Mouse (Mus musculus): Measurements from ENCODE around the gene Smad3. TPM values are rescaled to one million over a fixed set of nuclear protein-coding genes. Genes with fewer than 3 reads are reported as not detected.
A peak's percentile ranks its signal among the peaks of the same experiment; 100 is the strongest.

Smad3 gene
- polyA plus RNA-seq, 1 experiment from 2014 or later, result 13.2 TPM

- no peaks in the 10 kb centered on the region for H3K36me3 ChIP-seq
- no peak overlapping the region for H3K27ac ChIP-seq (replicated peaks)
- ATAC-seq (ENCODE audit: low read depth), result no peak
- 94% methylated on average over 8 of the region's 8 CpGs for WGBS
- no peak overlapping the region for H3K4me2 ChIP-seq
- H3K9ac ChIP-seq, result no peak overlapping the region
- H3K4me1 ChIP-seq (replicated peaks), result peaks cover 30% of the 10 kb centered on the region
- no peak overlapping the region for H3K4me3 ChIP-seq
- H3K27me3 ChIP-seq, result peaks cover 12% of the 10 kb centered on the region; the same call in 1 of the 2 replicates
- no peaks in the 10 kb centered on the region for H3K9me3 ChIP-seq
These were observed 3.7 kb upstream of the Smad3 start for GRCm38 (mm10) chr9:63761367-63762094.

- ATAC-seq (ENCODE audit: low read depth), result no peak
- H3K4me1 ChIP-seq (replicated peaks), result peaks cover 37% of the 10 kb centered on the region
- H3K36me3 ChIP-seq, result no peaks in the 10 kb centered on the region
- 96% methylated on average over 7 of the region's 7 CpGs for WGBS
- no peak overlapping the region for H3K4me2 ChIP-seq
- H3K9me3 ChIP-seq, result no peaks in the 10 kb centered on the region
- H3K4me3 ChIP-seq, result no peak overlapping the region
- no peak overlapping the region for H3K27ac ChIP-seq (replicated peaks)
- H3K27me3 ChIP-seq, result peaks cover 12% of the 10 kb centered on the region; the same call in 1 of the 2 replicates
- H3K9ac ChIP-seq, result no peak overlapping the region
These were observed 3.0 kb upstream of the Smad3 start for GRCm38 (mm10) chr9:63760783-63761182.

GRCm38 (mm10) chr9:63759973-63760722 lies 2.4 kb upstream of the Smad3 start:
- Histone ChIP-seq H3K4me3 (no peak overlapping the region), H3K27me3 (peaks cover 12% of the 10 kb centered on the region; the same call in 1 of the 2 replicates), H3K36me3 (no peaks in the 10 kb centered on the region), H3K9me3 (no peaks in the 10 kb centered on the region), H3K9ac (no peak overlapping the region), H3K4me2 (0 out of 2 replicates have a peak overlapping the region, but pooled peaks have one; percentile 98), H3K27ac (replicated peaks) (no peak overlapping the region), H3K4me1 (replicated peaks) (peaks cover 44% of the 10 kb centered on the region)
- 80% methylated on average over 7 of the region's 7 CpGs for WGBS
- ATAC-seq (ENCODE audit: low read depth), result no peak

- ATAC-seq (ENCODE audit: low read depth), result peak; percentile 16; the same call in 1 of the 2 replicates
- Histone ChIP-seq H3K4me1 (replicated peaks) (peaks cover 57% of the 10 kb centered on the region), H3K9me3 (no peaks in the 10 kb centered on the region), H3K4me3 (peak overlapping the region; percentile 74), H3K4me2 (peak overlapping the region; percentile 98), H3K27me3 (peaks cover 12% of the 10 kb centered on the region; the same call in 1 of the 2 replicates), H3K27ac (replicated peaks) (peak overlapping the region; percentile 90), H3K36me3 (no peaks in the 10 kb centered on the region), H3K9ac (peak overlapping the region; percentile 85)
- under 1% methylated on average over 23 of the region's 23 CpGs for WGBS
These were observed 1.0 kb upstream of the Smad3 start for GRCm38 (mm10) chr9:63758641-63759391.

- Histone ChIP-seq H3K4me2 (peak overlapping the region; percentile 98), H3K36me3 (no peaks in the 10 kb centered on the region), H3K27me3 (peaks cover 12% of the 10 kb centered on the region; the same call in 1 of the 2 replicates), H3K9me3 (no peaks in the 10 kb centered on the region), H3K4me1 (replicated peaks) (peaks cover 67% of the 10 kb centered on the region), H3K27ac (replicated peaks) (peak overlapping the region; percentile 90), H3K9ac (peak overlapping the region; percentile 85), H3K4me3 (peak overlapping the region; percentile 74)
- WGBS, result 1% methylated on average over 26 of the region's 26 CpGs
- peak; percentile 17; the same call in 1 of the 2 replicates for ATAC-seq (ENCODE audit: low read depth)
These were observed 377 bp downstream of the Smad3 start for GRCm38 (mm10) chr9:63757462-63757772.

GRCm38 (mm10) chr9:63756581-63757461 lies 973 bp downstream of the Smad3 start:
- H3K27ac ChIP-seq (replicated peaks), result peak overlapping the region; percentile 90
- H3K4me3 ChIP-seq, result peak overlapping the region; percentile 74
- H3K9ac ChIP-seq, result peak overlapping the region; percentile 85
- peak overlapping the region; percentile 98 for H3K4me2 ChIP-seq
- WGBS, result under 1% methylated on average over 47 of the region's 47 CpGs
- H3K36me3 ChIP-seq, result no peaks in the 10 kb centered on the region
- H3K9me3 ChIP-seq, result no peaks in the 10 kb centered on the region
- ATAC-seq (ENCODE audit: low read depth), result peak; percentile 41
- peaks cover 72% of the 10 kb centered on the region for H3K4me1 ChIP-seq (replicated peaks)
- peaks cover 12% of the 10 kb centered on the region; the same call in 1 of the 2 replicates for H3K27me3 ChIP-seq

- no peak for ATAC-seq (ENCODE audit: low read depth)
- Histone ChIP-seq H3K4me2 (peak overlapping the region; percentile 98), H3K27ac (replicated peaks) (0 out of 2 replicates have a peak overlapping the region, but pooled peaks have one; percentile 18), H3K4me1 (replicated peaks) (peaks cover 79% of the 10 kb centered on the region), H3K36me3 (no peaks in the 10 kb centered on the region), H3K9ac (peak overlapping the region; percentile 85), H3K27me3 (peaks cover 12% of the 10 kb centered on the region; the same call in 1 of the 2 replicates), H3K4me3 (peak overlapping the region; percentile 74), H3K9me3 (no peaks in the 10 kb centered on the region)
- 24% methylated on average over 15 of the region's 15 CpGs for WGBS
These were observed 1.9 kb downstream of the Smad3 start for GRCm38 (mm10) chr9:63755671-63756543.

- H3K9me3 ChIP-seq, result no peaks in the 10 kb centered on the region
- H3K4me2 ChIP-seq, result peak overlapping the region; percentile 98
- 27% methylated on average over 23 of the region's 23 CpGs for WGBS
- peak overlapping the region; percentile 85 for H3K9ac ChIP-seq
- no peak for ATAC-seq (ENCODE audit: low read depth)
- H3K4me1 ChIP-seq (replicated peaks), result peaks cover 90% of the 10 kb centered on the region
- H3K27ac ChIP-seq (replicated peaks), result peak overlapping the region; percentile 14; the same call in 1 of the 2 replicates
- H3K27me3 ChIP-seq, result peaks cover 11% of the 10 kb centered on the region; the same call in 1 of the 2 replicates
- H3K36me3 ChIP-seq, result no peaks in the 10 kb centered on the region
- H3K4me3 ChIP-seq, result peak overlapping the region; percentile 74
These were observed 3.0 kb downstream of the Smad3 start for GRCm38 (mm10) chr9:63754556-63755510.

GRCm38 (mm10) chr9:63754039-63754438 lies 3.8 kb downstream of the Smad3 start:
- Histone ChIP-seq H3K4me2 (peak overlapping the region; percentile 98), H3K9ac (peak overlapping the region; percentile 85; the same call in 1 of the 2 replicates), H3K4me3 (peak overlapping the region; percentile 74), H3K36me3 (no peaks in the 10 kb centered on the region), H3K27me3 (0 out of 2 replicates have a peak, but pooled peaks cover 4% of the 10 kb centered on the region), H3K27ac (replicated peaks) (no peak overlapping the region), H3K4me1 (replicated peaks) (peaks cover 90% of the 10 kb centered on the region), H3K9me3 (no peaks in the 10 kb centered on the region)
- no peak for ATAC-seq (ENCODE audit: low read depth)
- 68% methylated on average over 5 of the region's 5 CpGs for WGBS
